Mouse (Mus musculus) embryonic facial prominence, embryonic 13.5 days (tissue): Measurements from ENCODE around the gene Mex3d. TPM values are rescaled to one million over a fixed set of nuclear protein-coding genes. Genes with fewer than 3 reads are reported as not detected.

Experiments
- ATAC-seq: fragments of 200-750 bp; cut with Nextera tagmentation; 2 replicates; pipeline ENCODE4 v1.8.0; 2017; ENCODE audit warnings: low read depth; ENCODE audit not compliant: insufficient number of reproducible peaks, insufficient read depth, low FRiP score, low TSS enrichment
- H3K27ac ChIP-seq: fragments of 300-500 bp; sonication (generic); 2 replicates; pipeline ENCODE4 v1.5.1; 2015; ENCODE audit warnings: moderate library complexity, mild to moderate bottlenecking, inconsistent platforms
- H3K27me3 ChIP-seq: fragments of 300-500 bp; sonication (generic); 2 replicates; pipeline ENCODE4 v1.6.1; 2015; ENCODE audit warnings: mild to moderate bottlenecking, inconsistent platforms
- H3K36me3 ChIP-seq: fragments of 300-500 bp; sonication (generic); 2 replicates; pipeline ENCODE4 v1.6.1; 2015; ENCODE audit warnings: mild to moderate bottlenecking, inconsistent platforms
- H3K4me1 ChIP-seq: fragments of 300-500 bp; sonication (generic); 2 replicates; pipeline ENCODE4 v1.6.1; 2015; ENCODE audit warnings: inconsistent platforms
- H3K4me2 ChIP-seq: fragments of 300-500 bp; sonication (generic); 2 replicates; pipeline ENCODE4 v1.6.1; 2015; ENCODE audit warnings: moderate library complexity, mild to moderate bottlenecking, inconsistent platforms
- H3K4me3 ChIP-seq: fragments of 300-500 bp; sonication (generic); 2 replicates; pipeline ENCODE4 v1.5.1; 2015; ENCODE audit warnings: mild to moderate bottlenecking, inconsistent platforms
- H3K9ac ChIP-seq: fragments of 300-500 bp; sonication (generic); 2 replicates; pipeline ENCODE4 v1.6.1; 2015; ENCODE audit warnings: mild to moderate bottlenecking, inconsistent platforms
- H3K9me3 ChIP-seq: fragments of 300-500 bp; sonication (generic); 2 replicates; pipeline ENCODE4 v1.6.1; 2016; ENCODE audit warnings: inconsistent platforms
- WGBS: fragments of 180-500 bp; shearing (Covaris S2); methylation state at CpG from one replicate; pipeline ENCODE4 v1.1.7; 2015; ENCODE audit warnings: mixed read lengths; 5-methylcytosine and 5-hydroxymethylcytosine counted together
- polyA plus RNA-seq: library from polyadenylated mRNA; unstranded; fragments of >200 nt; fragmentation: Nextera tagmentation; extraction: Ambion mirVana; gene quantifications from 2 replicates; pipeline ENCODE4 v1.2.1, GENCODE M21; 2015

The Mex3d gene
- polyA plus RNA-seq: 8.9 and 10.4 TPM in 2 replicates

DNA sequence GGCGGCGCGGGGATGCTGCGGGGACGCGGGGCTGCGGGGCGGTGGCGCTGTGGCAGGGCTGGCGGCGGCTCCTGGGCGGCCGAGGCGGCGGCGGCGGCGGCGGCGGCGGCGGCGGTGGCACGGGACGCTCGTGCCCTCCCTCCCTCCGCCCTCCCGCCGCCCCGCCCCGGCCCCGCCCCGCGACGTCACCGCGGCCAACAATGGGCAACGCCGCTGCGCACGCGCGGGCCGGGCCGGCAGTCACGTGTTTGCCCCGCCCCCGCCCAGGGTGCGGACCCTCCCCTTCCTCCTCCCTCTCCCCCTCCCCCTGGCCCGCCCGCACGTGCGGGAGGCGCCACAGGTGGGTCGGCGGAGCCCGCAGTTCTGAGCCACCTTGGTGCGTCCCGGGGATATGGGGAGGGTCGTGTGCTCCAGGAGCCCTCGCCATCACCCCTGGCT, at the start of gene Mex3d:
Gene Mex3d, minus strand, starts transcription at position 138 of the 438 bp plus-strand sequence.
- ATAC-seq: peak; percentile 39; the same call in 1 of the 2 replicates
- Histone ChIP-seq H3K27ac (peak within 1 kb of the TSS; percentile 92), H3K4me1 (peaks cover 41% of the 10 kb centered on the region), H3K4me2 (peak within 1 kb of the TSS; percentile 92), H3K9me3 (no peaks in the 10 kb centered on the region), H3K27me3 (no peaks in the 10 kb centered on the region), H3K36me3 (peaks cover 57% of the 10 kb centered on the region), H3K9ac (peak within 1 kb of the TSS; percentile 98), H3K4me3 (peak within 1 kb of the TSS; percentile 91)
- 0% methylated on average over 10 of the region's 61 CpGs for WGBS

DNA sequence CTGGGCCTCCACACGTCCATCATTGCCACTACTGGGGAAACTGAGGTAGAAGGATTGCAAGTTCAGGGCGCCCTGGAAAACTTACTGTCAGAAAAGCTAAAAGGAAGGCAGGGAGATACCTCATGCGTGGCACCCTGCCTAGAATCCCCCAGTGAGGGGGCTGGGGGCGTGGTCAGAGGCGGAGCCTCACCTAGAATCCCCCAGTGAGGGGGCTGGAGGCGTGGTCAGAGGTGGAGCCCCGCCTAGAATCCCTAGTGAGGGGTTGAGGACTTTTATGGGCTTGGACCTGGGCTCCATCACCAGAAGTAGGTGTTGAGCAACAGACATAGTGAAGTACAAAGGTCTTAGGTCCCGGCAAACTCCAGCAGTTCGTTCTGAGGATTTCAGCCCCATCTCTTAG, 48.8 kb upstream of the Mex3d start:
- no peak overlapping the region for H3K4me3 ChIP-seq
- WGBS: 14% methylated on average over 9 of the region's 9 CpGs
- peak overlapping the region; percentile 51; the same call in 1 of the 2 replicates for H3K9ac ChIP-seq

DNA sequence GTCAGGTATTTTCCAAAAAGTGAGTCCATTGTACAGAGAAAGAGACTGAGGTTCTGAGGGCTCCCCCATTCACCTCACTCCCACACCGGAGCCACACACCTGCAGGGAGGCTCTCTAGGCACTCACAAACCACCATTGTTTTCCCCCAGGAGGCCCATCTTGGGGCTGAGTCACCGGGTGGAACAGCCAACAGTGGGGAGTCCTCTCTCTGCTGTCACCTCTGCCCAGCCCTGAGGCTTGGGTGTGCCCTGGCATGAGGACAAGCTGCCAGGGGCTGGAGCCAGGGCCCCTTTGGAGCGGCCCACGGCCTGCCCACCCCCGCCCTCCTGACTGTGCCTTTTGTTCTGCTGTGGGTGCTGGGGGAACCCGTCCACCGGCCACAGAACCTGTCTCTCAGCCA, 48.3 kb upstream of the Mex3d start:
- WGBS: 41% methylated on average over 7 of the region's 7 CpGs
- Histone ChIP-seq H3K9ac (peak overlapping the region; percentile 51; the same call in 1 of the 2 replicates), H3K27me3 (peaks cover 5% of the 10 kb centered on the region; the same call in 1 of the 2 replicates), H3K4me3 (no peak overlapping the region), H3K4me2 (no peak overlapping the region), H3K27ac (0 out of 2 replicates have a peak overlapping the region, but pooled peaks have one; percentile 1), H3K4me1 (peaks cover 25% of the 10 kb centered on the region), H3K36me3 (peaks cover 3% of the 10 kb centered on the region; the same call in 1 of the 2 replicates), H3K9me3 (no peaks in the 10 kb centered on the region)
- no peak for ATAC-seq

More for the DNA sequence above, 48.8 kb upstream of the Mex3d start:
- H3K27ac ChIP-seq: 0 out of 2 replicates have a peak overlapping the region, but pooled peaks have one; percentile 1
- H3K4me1 ChIP-seq: peaks cover 20% of the 10 kb centered on the region
- peaks cover 5% of the 10 kb centered on the region; the same call in 1 of the 2 replicates for H3K27me3 ChIP-seq
- no peaks in the 10 kb centered on the region for H3K36me3 ChIP-seq
- no peak overlapping the region for H3K4me2 ChIP-seq
- H3K9me3 ChIP-seq: no peaks in the 10 kb centered on the region
- ATAC-seq: no peak

DNA sequence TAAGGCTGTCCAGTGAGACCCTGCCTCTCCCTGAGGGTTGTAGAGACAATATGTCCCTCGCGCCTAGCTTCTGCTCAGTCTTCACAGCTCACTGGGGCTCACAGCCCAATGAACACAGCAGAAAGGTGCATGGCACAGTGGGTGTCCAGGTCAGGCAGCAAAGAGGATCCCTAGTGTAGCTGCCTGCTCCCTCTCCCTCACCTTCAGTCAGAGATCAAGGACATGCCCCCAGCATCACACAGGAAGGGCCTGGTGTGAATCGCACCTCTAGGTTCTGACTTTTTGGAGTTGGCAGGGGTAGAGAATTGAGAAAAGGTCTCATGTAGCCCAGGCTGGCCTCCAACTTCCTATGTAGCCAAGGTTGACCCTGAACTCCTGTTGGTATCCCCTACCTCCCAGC, 47.4 kb upstream of the Mex3d start:
- Histone ChIP-seq H3K9ac (no peak overlapping the region), H3K27me3 (peaks cover 5% of the 10 kb centered on the region; the same call in 1 of the 2 replicates), H3K27ac (no peak overlapping the region), H3K4me2 (no peak overlapping the region), H3K4me1 (peaks cover 28% of the 10 kb centered on the region), H3K4me3 (no peak overlapping the region), H3K9me3 (no peaks in the 10 kb centered on the region), H3K36me3 (peaks cover 12% of the 10 kb centered on the region)
- ATAC-seq: no peak
- 77% methylated on average over 3 of the region's 3 CpGs for WGBS

DNA sequence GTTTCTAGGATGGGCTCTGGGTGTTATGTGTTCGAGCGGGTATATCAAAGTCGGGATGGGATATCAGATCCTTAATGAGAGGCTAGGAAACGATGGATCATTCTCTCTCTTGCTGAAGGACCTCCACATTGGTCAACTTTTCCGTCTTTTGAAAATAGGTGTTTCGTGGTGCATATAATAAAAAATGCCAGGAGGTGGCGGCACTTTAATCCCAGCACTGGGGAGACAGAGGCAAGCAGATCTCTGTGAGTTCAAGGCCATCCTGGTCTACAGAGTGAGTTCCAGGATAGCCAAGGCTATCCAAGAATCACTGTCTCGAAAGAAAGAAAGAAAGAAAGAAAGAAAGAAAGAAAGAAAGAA, 46.8 kb upstream of the Mex3d start:
- Histone ChIP-seq H3K27me3 (peaks cover 5% of the 10 kb centered on the region; the same call in 1 of the 2 replicates), H3K9me3 (no peaks in the 10 kb centered on the region), H3K4me1 (peaks cover 28% of the 10 kb centered on the region), H3K4me3 (peak overlapping the region; percentile 91), H3K36me3 (peaks cover 19% of the 10 kb centered on the region), H3K27ac (peak overlapping the region; percentile 28; the same call in 1 of the 2 replicates), H3K9ac (peak overlapping the region; percentile 21; the same call in 1 of the 2 replicates), H3K4me2 (peak overlapping the region; percentile 90)
- no peak for ATAC-seq
- WGBS: 14% methylated on average over 8 of the region's 8 CpGs

DNA sequence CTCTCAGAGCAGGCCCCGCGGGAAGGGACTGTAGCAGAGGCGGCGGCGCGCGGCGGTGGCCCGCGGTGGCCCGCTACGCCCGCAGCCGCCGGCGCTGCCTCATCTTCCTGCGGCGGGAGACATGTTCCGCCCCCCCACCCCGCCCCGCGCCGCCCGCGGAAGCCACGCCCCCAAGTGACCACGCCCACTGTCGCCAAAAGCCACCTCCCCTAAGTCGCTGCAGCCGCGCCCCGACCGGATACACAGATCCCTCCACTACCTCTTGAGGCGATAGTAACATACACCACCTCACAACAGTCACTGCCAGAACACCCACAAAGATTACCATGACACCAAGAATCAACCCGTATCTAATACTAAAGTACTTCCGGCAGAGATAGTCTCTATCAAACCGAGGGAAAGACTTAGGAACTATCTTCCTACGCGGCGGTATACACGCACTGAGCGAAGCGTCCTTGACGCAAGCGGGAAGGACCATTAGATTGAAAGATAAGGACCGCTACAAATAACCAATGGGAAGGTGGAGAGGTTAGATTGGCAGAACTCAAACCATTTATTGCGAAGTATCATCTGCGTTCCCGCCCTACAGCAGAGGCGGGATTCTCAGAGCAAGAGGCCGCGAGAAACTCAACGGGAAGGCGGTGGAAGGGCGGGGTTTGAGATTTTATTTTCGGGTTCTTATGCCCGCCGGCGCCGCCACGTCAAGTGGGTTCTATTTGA, 46.2 kb upstream of the Mex3d start, which contains the start of gene Tcf3:
Gene Tcf3, minus strand, starts transcription at position 135 of the 720 bp plus-strand sequence.
- peak; percentile 87 for ATAC-seq
- Histone ChIP-seq H3K9me3 (no peaks in the 10 kb centered on the region), H3K36me3 (peaks cover 24% of the 10 kb centered on the region), H3K27ac (peak within 1 kb of the TSS; percentile 95), H3K9ac (peak within 1 kb of the TSS; percentile 99), H3K4me1 (peaks cover 28% of the 10 kb centered on the region), H3K27me3 (peaks cover 5% of the 10 kb centered on the region; the same call in 1 of the 2 replicates), H3K4me3 (peak within 1 kb of the TSS; percentile 91), H3K4me2 (peak within 1 kb of the TSS; percentile 90)
- under 1% methylated on average over 41 of the region's 61 CpGs for WGBS

DNA sequence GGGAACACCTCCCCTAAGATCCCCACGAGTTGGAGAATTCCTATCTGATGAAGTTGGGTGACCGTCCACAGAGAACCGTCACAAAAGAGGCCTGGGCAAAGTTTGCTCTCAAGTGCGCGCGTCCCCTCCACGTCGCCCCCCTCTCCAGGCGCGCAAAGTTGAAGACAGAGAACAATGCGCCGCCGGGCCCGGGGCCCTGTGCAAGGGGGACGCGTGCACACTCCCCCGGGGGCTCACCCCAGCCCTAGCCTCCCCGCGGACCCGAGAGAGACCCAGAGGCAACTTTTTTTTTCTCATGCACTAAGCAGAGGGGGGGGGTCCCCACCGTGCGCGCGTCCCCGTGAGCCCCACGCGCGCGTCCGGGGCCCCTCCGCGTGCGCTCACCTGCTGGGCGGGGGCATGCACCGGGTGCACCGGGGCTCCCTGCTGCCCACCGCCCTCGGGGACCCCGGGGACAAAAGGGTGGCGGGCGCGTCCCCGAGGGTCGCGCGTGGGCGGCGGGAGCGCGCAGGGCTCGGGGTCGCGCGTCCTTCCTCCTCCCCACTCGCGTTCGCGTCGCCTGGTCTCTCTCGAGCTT, 45.6 kb upstream of the Mex3d start:
- 1% methylated on average over 37 of the region's 60 CpGs for WGBS

DNA sequence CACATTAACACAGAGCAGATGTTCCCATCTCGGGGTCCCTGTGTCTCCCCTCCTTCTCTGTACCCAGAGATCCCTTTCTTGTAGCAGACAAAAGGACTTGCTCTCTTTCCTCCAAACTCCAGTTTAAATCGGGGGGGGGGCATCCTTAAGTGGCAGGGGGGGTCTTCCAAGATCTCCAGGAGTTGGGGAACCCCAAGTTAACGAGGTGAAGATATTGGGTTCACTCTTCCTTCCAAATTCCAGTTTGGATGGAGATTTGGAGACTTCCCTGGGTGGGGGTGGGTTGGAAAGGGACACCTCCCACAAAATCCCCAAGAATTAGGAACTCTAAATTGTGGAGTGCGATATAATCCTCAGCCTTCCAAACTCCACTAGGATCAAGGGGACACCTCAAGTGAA, 44.9 kb upstream of the Mex3d start:
- Histone ChIP-seq H3K27ac (peak overlapping the region; percentile 95), H3K27me3 (no peaks in the 10 kb centered on the region), H3K4me3 (peak overlapping the region; percentile 91), H3K4me2 (peak overlapping the region; percentile 90), H3K9me3 (no peaks in the 10 kb centered on the region), H3K36me3 (peaks cover 37% of the 10 kb centered on the region), H3K9ac (peak overlapping the region; percentile 99), H3K4me1 (peaks cover 28% of the 10 kb centered on the region)
- under 1% methylated on average over 4 of the region's 4 CpGs for WGBS
- ATAC-seq: no peak

More for the DNA sequence above, 45.6 kb upstream of the Mex3d start:
- Histone ChIP-seq H3K27ac (peak overlapping the region; percentile 95), H3K4me1 (peaks cover 28% of the 10 kb centered on the region), H3K27me3 (peaks cover 3% of the 10 kb centered on the region; the same call in 1 of the 2 replicates), H3K9me3 (no peaks in the 10 kb centered on the region), H3K9ac (peak overlapping the region; percentile 99), H3K4me2 (peak overlapping the region; percentile 90), H3K36me3 (peaks cover 30% of the 10 kb centered on the region), H3K4me3 (peak overlapping the region; percentile 91)
- no peak for ATAC-seq

DNA sequence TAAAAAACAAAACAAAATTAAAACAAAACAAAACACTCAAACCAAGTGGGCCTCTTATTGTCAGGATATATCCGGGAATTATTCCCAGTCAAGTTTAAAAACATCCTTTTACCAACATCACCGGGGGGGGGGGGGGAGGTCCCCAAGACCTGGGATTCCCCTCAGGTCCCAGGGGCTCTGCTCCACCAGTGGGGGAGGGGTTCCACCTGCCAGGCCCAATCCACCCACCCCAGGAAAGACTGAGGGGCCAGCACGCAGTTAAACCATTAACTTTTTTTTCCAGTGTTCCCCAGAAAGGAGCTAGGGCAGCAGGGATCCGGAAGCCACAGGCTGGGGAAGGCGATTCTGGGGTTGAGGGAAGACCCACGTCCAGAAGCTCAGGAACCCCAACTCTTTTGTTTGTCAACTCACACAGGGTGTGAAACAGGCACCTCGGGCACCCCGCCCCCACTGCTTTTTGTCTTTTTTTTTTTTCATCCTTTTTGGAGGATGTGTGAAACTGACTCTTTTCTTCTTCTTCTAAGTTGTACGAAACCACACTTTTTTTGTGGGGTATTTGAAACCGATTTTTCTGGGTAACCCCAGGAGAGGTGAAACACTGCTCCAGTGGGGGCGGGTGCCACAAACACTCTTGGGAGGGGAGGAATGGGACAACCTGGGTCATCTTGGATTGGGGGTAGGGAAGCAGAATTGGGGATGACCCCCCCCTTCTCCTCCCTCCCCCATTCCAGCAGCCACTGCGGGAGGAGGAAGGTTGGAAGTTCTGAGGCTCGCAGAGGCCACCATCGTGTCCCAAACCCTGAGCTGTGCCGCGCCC, 44.3 kb upstream of the Mex3d start:
- peak overlapping the region; percentile 91 for H3K4me3 ChIP-seq
- peak overlapping the region; percentile 95 for H3K27ac ChIP-seq
- H3K4me1 ChIP-seq: peaks cover 28% of the 10 kb centered on the region
- peak overlapping the region; percentile 90 for H3K4me2 ChIP-seq
- no peaks in the 10 kb centered on the region for H3K27me3 ChIP-seq
- WGBS: 16% methylated on average over 16 of the region's 16 CpGs
- H3K9ac ChIP-seq: peak overlapping the region; percentile 99
- no peaks in the 10 kb centered on the region for H3K9me3 ChIP-seq
- H3K36me3 ChIP-seq: peaks cover 43% of the 10 kb centered on the region
- no peak for ATAC-seq

DNA sequence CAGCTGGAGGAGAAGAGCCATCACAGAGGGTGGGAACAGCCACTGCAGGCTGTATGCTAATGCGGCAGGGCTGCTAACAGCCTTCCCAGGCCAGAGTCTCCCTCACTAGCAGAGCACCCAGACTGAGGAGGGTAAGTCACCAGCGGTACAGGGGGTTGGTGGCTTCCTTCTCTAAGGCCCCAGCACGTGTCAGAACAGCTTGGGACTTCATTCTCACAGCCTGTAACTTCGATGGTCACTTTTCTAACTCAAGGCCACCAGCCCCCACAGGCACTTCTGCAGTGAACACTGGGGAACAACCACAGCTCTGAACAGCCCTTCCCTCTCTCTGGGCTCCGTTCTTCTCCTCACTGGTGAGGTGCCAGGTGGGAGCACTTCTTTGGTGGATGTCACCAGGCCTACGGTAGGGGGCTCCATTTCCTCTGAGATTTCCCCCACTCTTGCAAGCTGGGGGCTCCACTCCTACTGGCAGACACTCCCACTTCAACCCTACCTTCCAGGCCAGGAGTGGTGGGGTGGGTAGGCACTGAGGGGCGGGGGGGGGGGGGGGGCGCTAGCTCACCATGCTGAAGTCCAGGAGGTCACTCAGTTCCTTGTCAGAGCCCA, 43.0 kb upstream of the Mex3d start:
- Histone ChIP-seq H3K27me3 (no peaks in the 10 kb centered on the region), H3K9ac (0 out of 2 replicates have a peak overlapping the region, but pooled peaks have one; percentile 7), H3K4me3 (peak overlapping the region; percentile 91; the same call in 1 of the 2 replicates), H3K4me2 (peak overlapping the region; percentile 90), H3K4me1 (peaks cover 19% of the 10 kb centered on the region), H3K9me3 (no peaks in the 10 kb centered on the region), H3K27ac (no peak overlapping the region), H3K36me3 (peaks cover 56% of the 10 kb centered on the region)
- ATAC-seq: no peak
- WGBS: 68% methylated on average over 8 of the region's 8 CpGs
